ENCODE assay signal across 9 mouse cellular contexts in genomic region chr2:181623401-181623800, GRCm38 (mm10). TPM values are rescaled to one million over a fixed set of nuclear protein-coding genes. Genes with fewer than 3 reads are reported as not detected.
DNase-seq lines count a peak whose midpoint lies in the region; ATAC-seq and TF ChIP-seq lines count a peak whose summit lies in the region.
"Had no signal": no experiment of that assay in that cellular context is flagged by ENCODE, and none has a peak within 500 bp of the region (broad histone marks: within the 10 kb centered on the region; RNA-seq: fewer than 3 reads in every experiment).

No protein-coding gene starts in this region.

- no peak for ATAC-seq in kidney, embryonic 15.5 days (replicated peaks; ENCODE audit: low FRiP score)
- ATAC-seq in hindbrain, embryonic 16.5 days = no peak

- no peak overlapping the region for H3K9ac ChIP-seq in kidney, embryonic 15.5 days
- H3K9ac ChIP-seq in hindbrain, embryonic 16.5 days (ENCODE audit: low read depth, low read length) = no peak overlapping the region
- H3K9ac ChIP-seq: heart, embryonic 15.5 days; liver, embryonic 15.5 days had no signal

- H3K4me1 ChIP-seq in kidney, adult 2 months (ENCODE audit: control insufficient read depth, insufficient read depth, low read length) = no peaks in the 10 kb centered on the region
- no peaks in the 10 kb centered on the region for H3K4me1 ChIP-seq in kidney, embryonic 15.5 days
- no peaks in the 10 kb centered on the region for H3K4me1 ChIP-seq in hindbrain, embryonic 16.5 days (ENCODE audit: control insufficient read depth, insufficient read depth, low read depth, low read length)
- H3K4me1 ChIP-seq: heart, embryonic 15.5 days had no signal

- H3K4me2 ChIP-seq in kidney, embryonic 15.5 days = no peak overlapping the region
- H3K4me2 ChIP-seq in hindbrain, embryonic 16.5 days (ENCODE audit: low read length) = no peak overlapping the region
- H3K4me2 ChIP-seq: heart, embryonic 15.5 days; liver, embryonic 15.5 days had no signal

- no peak overlapping the region for H3K27ac ChIP-seq in kidney, adult 2 months (ENCODE audit: insufficient read depth, low read depth, low read length)
- H3K27ac ChIP-seq in kidney, embryonic 15.5 days = no peak overlapping the region
- no peak overlapping the region for H3K27ac ChIP-seq in hindbrain, embryonic 16.5 days (ENCODE audit: low read depth, low read length)
- H3K27ac ChIP-seq: heart, embryonic 15.5 days; liver, embryonic 15.5 days had no signal

- intact Hi-C loops in heart, postnatal 14 days (cut with DNase I) = loop anchor here (2.0 to 5.0 kb wide), 3 partner anchors 34 to 84 kb away; partner anchors contain the start of gene Gm29797

- TF ChIP-seq POLR2A in kidney, adult 2 months (IDR thresholded peaks at IDR 0.05; ENCODE audit: low read depth, low read length) = no peak

- peaks cover 2% of the 10 kb centered on the region for H3K36me3 ChIP-seq in kidney, adult 2 months (ENCODE audit: control insufficient read depth, insufficient read depth, low read length)
- H3K36me3 ChIP-seq in kidney, embryonic 15.5 days = peaks cover 84% of the 10 kb centered on the region
- H3K36me3 ChIP-seq in hindbrain, embryonic 16.5 days (ENCODE audit: control insufficient read depth, insufficient read depth, low read length) = peaks cover 27% of the 10 kb centered on the region

- no peak for TF ChIP-seq CTCF in kidney, adult 2 months (conservative IDR thresholded peaks at IDR 0.05; ENCODE audit: insufficient read depth, insufficient read length, low read depth, low read length)

- peak; percentile 41 for DNase-seq in kidney, adult 2 months
- peak; percentile 27 for DNase-seq in thymus, postnatal 14 days
- no peak for DNase-seq in thymus, adult 18-20 months
- peak; percentile 11 to 34 for DNase-seq in heart, postnatal 14 days
- DNase-seq in thymus, postnatal 4 days = peak; percentile 50

- no peaks in the 10 kb centered on the region for H3K9me3 ChIP-seq in kidney, embryonic 15.5 days (replicated peaks)
- no peaks in the 10 kb centered on the region for H3K9me3 ChIP-seq in hindbrain, embryonic 16.5 days (ENCODE audit: control insufficient read depth, low read length)
- H3K9me3 ChIP-seq: heart, embryonic 15.5 days; liver, embryonic 15.5 days had no signal

- H3K4me3 ChIP-seq in kidney, adult 2 months (ENCODE audit: insufficient read depth, low read depth, low read length) = no peak overlapping the region
- H3K4me3 ChIP-seq in kidney, embryonic 15.5 days (replicated peaks) = no peak overlapping the region
- no peak overlapping the region for H3K4me3 ChIP-seq in hindbrain, embryonic 16.5 days (ENCODE audit: low read length)
- H3K4me3 ChIP-seq: heart, embryonic 15.5 days; liver, embryonic 15.5 days had no signal

- H3K27me3 ChIP-seq in kidney, adult 2 months (replicated peaks; ENCODE audit: control insufficient read depth, insufficient read depth, low read length) = no peaks in the 10 kb centered on the region
- H3K27me3 ChIP-seq in kidney, embryonic 15.5 days = no peaks in the 10 kb centered on the region
- H3K27me3 ChIP-seq in hindbrain, embryonic 16.5 days (replicated peaks; ENCODE audit: control insufficient read depth, insufficient read depth, low read length) = no peaks in the 10 kb centered on the region
- H3K27me3 ChIP-seq: heart, embryonic 15.5 days; liver, embryonic 15.5 days had no signal

RNA-seq across cellular contexts. Expression of gene Samd10, which starts 24.4 kb away (rescaled TPM):
- 26.1 and 30.2 TPM in 2 replicates for polyA plus RNA-seq in kidney, adult 2 months (2012; rRNA removed)
- 24.6 and 26.3 TPM in 2 replicates for polyA plus RNA-seq in kidney, embryonic 15.5 days (2015; fragmentation: Nextera tagmentation; extraction: Ambion mirVana)
- total RNA-seq in heart, postnatal 14 days (2021) = 1 to 10 TPM; 1.8 to 2.1 TPM
- 192 and 201 TPM in 2 replicates for polyA plus RNA-seq in hindbrain, embryonic 16.5 days (2015; fragmentation: Nextera tagmentation; extraction: Ambion mirVana)

RNA-seq across cellular contexts. Expression of gene Zfp512b, which starts 30.8 kb away (rescaled TPM):
- polyA plus RNA-seq in kidney, adult 2 months (2012; rRNA removed) = 32.2 and 41.3 TPM in 2 replicates
- 43.1 and 51.6 TPM in 2 replicates for polyA plus RNA-seq in kidney, embryonic 15.5 days (2015; fragmentation: Nextera tagmentation; extraction: Ambion mirVana)
- 10 to 100 TPM; 20.4 to 27.3 TPM for total RNA-seq in heart, postnatal 14 days (2021)
- 44.9 and 65.1 TPM in 2 replicates for polyA plus RNA-seq in hindbrain, embryonic 16.5 days (2015; fragmentation: Nextera tagmentation; extraction: Ambion mirVana)

RNA-seq across cellular contexts. Expression of gene Prpf6, which starts 31.7 kb away (rescaled TPM):
- polyA plus RNA-seq in kidney, adult 2 months (2012; rRNA removed) = 19.6 and 22.1 TPM in 2 replicates
- 67.4 and 69.5 TPM in 2 replicates for polyA plus RNA-seq in kidney, embryonic 15.5 days (2015; fragmentation: Nextera tagmentation; extraction: Ambion mirVana)
- 10 to 100 TPM; 30.9 to 37.1 TPM for total RNA-seq in heart, postnatal 14 days (2021)
- 57.3 and 63.6 TPM in 2 replicates for polyA plus RNA-seq in hindbrain, embryonic 16.5 days (2015; fragmentation: Nextera tagmentation; extraction: Ambion mirVana)

RNA-seq across cellular contexts. Expression of gene Gm29797, which starts 33.4 kb away (rescaled TPM):
- 0.11 TPM in 1 of 2 replicates, not detected in the other for polyA plus RNA-seq in kidney, adult 2 months (2012; rRNA removed)
- polyA plus RNA-seq in kidney, embryonic 15.5 days (2015; fragmentation: Nextera tagmentation; extraction: Ambion mirVana) = 0.21 TPM in 1 of 2 replicates, not detected in the other
- not detected for total RNA-seq in heart, postnatal 14 days (2021)
- not detected in 2 replicates for polyA plus RNA-seq in hindbrain, embryonic 16.5 days (2015; fragmentation: Nextera tagmentation; extraction: Ambion mirVana)
- polyA plus RNA-seq: heart, embryonic 15.5 days; liver, embryonic 15.5 days had no signal

RNA-seq across cellular contexts. Expression of gene Uckl1, which starts 38.7 kb away (rescaled TPM):
- polyA plus RNA-seq in kidney, adult 2 months (2012; rRNA removed) = 107 and 130 TPM in 2 replicates
- 50.7 and 59.0 TPM in 2 replicates for polyA plus RNA-seq in kidney, embryonic 15.5 days (2015; fragmentation: Nextera tagmentation; extraction: Ambion mirVana)
- 10 to 100 TPM; 41.0 to 47.0 TPM for total RNA-seq in heart, postnatal 14 days (2021)
- polyA plus RNA-seq in hindbrain, embryonic 16.5 days (2015; fragmentation: Nextera tagmentation; extraction: Ambion mirVana) = 58.5 and 59.4 TPM in 2 replicates

Comparison
In these comparisons a context has a peak if more than half of its experiments do, and no peak if none do; other contexts are left out.
1. DNase-seq: peak in kidney, adult 2 months (single experiment), thymus, postnatal 14 days (single experiment), heart, postnatal 14 days (2 of 2) and thymus, postnatal 4 days (single experiment); none in thymus, adult 18-20 months (0 of 2).